Mouse (Mus musculus): Measurements from ENCODE around the gene 4833423E24Rik. TPM values are rescaled to one million over a fixed set of nuclear protein-coding genes. Genes with fewer than 3 reads are reported as not detected.
A peak's percentile ranks its signal among the peaks of the same experiment; 100 is the strongest.

The 4833423E24Rik gene
- total RNA-seq (2021), result not detected

- no peak for DNase-seq
Measured at GRCm38 (mm10) chr2:85518879-85519278, at the start of gene 4833423E24Rik. Gene 4833423E24Rik, minus strand, starts transcription at chr2:85519024.

- peak; percentile 43 for DNase-seq
Measured at GRCm38 (mm10) chr2:85561187-85561586, 42.4 kb upstream of the 4833423E24Rik start.

- no peak for DNase-seq
Measured at GRCm38 (mm10) chr2:85560226-85560625, 41.4 kb upstream of the 4833423E24Rik start.

GRCm38 (mm10) chr2:85554806-85555205 lies 36.0 kb upstream of the 4833423E24Rik start:
- no peak for DNase-seq

- no peak for DNase-seq
Measured at GRCm38 (mm10) chr2:85533934-85534333, 15.1 kb upstream of the 4833423E24Rik start.

- DNase-seq, result no peak
Measured at GRCm38 (mm10) chr2:85532082-85532778, 13.4 kb upstream of the 4833423E24Rik start.

GRCm38 (mm10) chr2:85522859-85523489 lies 4.2 kb upstream of the 4833423E24Rik start:
- DNase-seq, result no peak

- no peak for DNase-seq
Measured at GRCm38 (mm10) chr2:85518292-85518691, 532 bp downstream of the 4833423E24Rik start.

GRCm38 (mm10) chr2:85510376-85510775 lies 8.4 kb downstream of the 4833423E24Rik start:
- no peak for DNase-seq

- DNase-seq, result no peak
Measured at GRCm38 (mm10) chr2:85490396-85490795, 28.4 kb downstream of the 4833423E24Rik start.

GRCm38 (mm10) chr2:85466801-85467325 lies 52.0 kb downstream of the 4833423E24Rik start:
- no peak for DNase-seq

GRCm38 (mm10) chr2:85443539-85443938 lies 75.3 kb downstream of the 4833423E24Rik start, which contains the start of gene Olfr995:
Gene Olfr995, minus strand, starts transcription at chr2:85443639.
- no peak for DNase-seq

GRCm38 (mm10) chr2:85442546-85442945 lies 76.3 kb downstream of the 4833423E24Rik start:
- DNase-seq, result no peak

GRCm38 (mm10) chr2:85436351-85436750 lies 82.5 kb downstream of the 4833423E24Rik start, which contains the start of gene Olfr994:
Gene Olfr994, minus strand, starts transcription at chr2:85436451.
- no peak for DNase-seq

Other genes with a start within 250 kb of the 4833423E24Rik start
- gene Olfr987, start 179.7 kb downstream of the 4833423E24Rik start, total RNA-seq (2021), result not detected
- not detected for gene Olfr988, start 155.8 kb downstream of the 4833423E24Rik start, total RNA-seq (2021)
- gene Olfr992, start 109.6 kb downstream of the 4833423E24Rik start, total RNA-seq (2021), result not detected
- gene Olfr993, start 104.1 kb downstream of the 4833423E24Rik start, total RNA-seq (2021), result not detected
- not detected for gene Olfr994, start 82.6 kb downstream of the 4833423E24Rik start, total RNA-seq (2021)
- not detected for gene Olfr995, start 75.4 kb downstream of the 4833423E24Rik start, total RNA-seq (2021)
- not detected for gene Olfr996, start 60.2 kb upstream of the 4833423E24Rik start, total RNA-seq (2021)
- not detected for gene Olfr998, start 69.9 kb upstream of the 4833423E24Rik start, total RNA-seq (2021)
- gene Olfr1000, start 92.9 kb upstream of the 4833423E24Rik start, total RNA-seq (2021), result not detected
- not detected for gene Olfr1002, start 131.7 kb upstream of the 4833423E24Rik start, total RNA-seq (2021)
- gene Olfr154, start 145.4 kb upstream of the 4833423E24Rik start, total RNA-seq (2021), result not detected
- not detected for gene Olfr1006, start 159.7 kb upstream of the 4833423E24Rik start, total RNA-seq (2021)
- gene Olfr1008, start 170.4 kb upstream of the 4833423E24Rik start, total RNA-seq (2021), result not detected
- not detected for gene Olfr1009, start 196.4 kb upstream of the 4833423E24Rik start, total RNA-seq (2021)
- not detected for gene Olfr1012, start 243.7 kb upstream of the 4833423E24Rik start, total RNA-seq (2021)
- not detected for gene Olfr1013, start 248.1 kb upstream of the 4833423E24Rik start, total RNA-seq (2021)